Mouse (Mus musculus): ENCODE data around the gene Itgae. TPM values are rescaled to one million over a fixed set of nuclear protein-coding genes. Genes with fewer than 3 reads are reported as not detected.

Itgae gene
- polyA plus RNA-seq, 1 experiment: 0.78 TPM

DNA sequence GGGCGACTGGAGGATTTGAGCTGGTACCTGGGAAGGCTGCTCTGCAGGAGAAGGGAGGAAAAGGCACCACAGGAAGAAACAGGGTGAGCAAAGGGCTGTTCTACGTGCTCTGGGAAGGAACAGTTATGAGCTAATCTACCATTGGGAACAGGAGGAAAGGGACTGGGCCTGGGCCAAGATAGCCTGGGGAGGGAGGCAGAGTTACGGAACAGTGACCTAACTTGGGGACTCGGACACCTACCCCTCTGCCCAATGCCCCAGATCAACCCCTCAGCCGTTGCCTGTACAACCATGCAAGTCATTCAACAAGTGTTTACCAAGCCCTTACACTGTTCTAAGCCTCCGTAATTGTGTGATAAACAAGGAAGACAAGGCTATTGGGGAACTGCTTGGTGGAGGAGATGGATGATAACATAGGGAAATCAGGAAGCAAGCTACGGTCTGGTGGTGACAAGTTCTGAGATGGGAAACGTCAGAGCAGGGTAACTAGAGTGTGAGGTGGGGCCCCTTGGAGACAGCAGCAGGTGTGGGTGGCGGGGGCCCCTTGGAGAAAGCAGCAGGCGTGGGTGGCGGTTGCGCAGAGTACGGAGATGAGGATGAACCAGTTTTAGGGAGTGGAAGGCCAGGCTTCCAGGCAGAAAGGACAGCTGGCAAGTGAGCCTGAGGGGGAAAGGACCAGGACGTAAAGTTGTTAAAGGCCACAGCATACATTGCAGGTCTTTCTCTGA lies 18.7 kb downstream of the Itgae start:
- H3K27me3 ChIP-seq (ENCODE audit: control insufficient read depth, insufficient read depth, low read length, poor library complexity, severe bottlenecking): no peaks in the 10 kb centered on the region
- no peak for TF ChIP-seq CTCF (IDR thresholded peaks at IDR 0.05; ENCODE audit: low read depth, low read length)
- TF ChIP-seq POLR2A (IDR thresholded peaks at IDR 0.05; ENCODE audit: insufficient read depth, low read length): no peak
- TF ChIP-seq EP300 (IDR thresholded peaks at IDR 0.05; ENCODE audit: insufficient read depth, low read depth, low read length): no peak
- H3K4me3 ChIP-seq (ENCODE audit: low read depth, low read length): no peak overlapping the region
- H3K4me1 ChIP-seq (ENCODE audit: control insufficient read depth, insufficient read depth, low read length): no peaks in the 10 kb centered on the region
- H3K9me3 ChIP-seq (replicated peaks; ENCODE audit: control insufficient read depth, insufficient read depth, low read length, poor library complexity, severe bottlenecking): no peaks in the 10 kb centered on the region
- no peak overlapping the region for H3K9ac ChIP-seq (ENCODE audit: low read depth, poor library complexity, severe bottlenecking)
- H3K36me3 ChIP-seq (ENCODE audit: control insufficient read depth, insufficient read depth, low read length, poor library complexity, severe bottlenecking): no peaks in the 10 kb centered on the region
- no peak overlapping the region for H3K27ac ChIP-seq (ENCODE audit: insufficient read depth, low read length)

DNA sequence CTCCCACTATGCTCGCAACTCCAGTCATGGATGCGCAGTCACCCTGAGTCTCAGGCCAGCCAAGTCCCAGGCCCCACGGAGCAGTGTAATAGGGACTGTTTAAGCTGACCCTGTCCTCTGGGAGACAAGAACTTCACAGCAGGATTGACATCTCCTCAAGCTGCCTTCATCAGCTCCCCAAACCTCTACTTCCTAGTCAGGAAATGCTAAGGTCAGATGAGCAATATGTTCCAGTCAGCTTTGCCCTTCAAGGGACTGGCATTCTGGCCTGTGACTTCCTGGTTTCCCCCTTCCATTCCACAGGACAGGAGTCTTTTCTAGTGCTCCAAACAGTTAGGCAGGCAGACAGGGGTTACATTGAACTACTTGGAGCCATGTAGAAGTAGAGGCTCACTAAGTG lies 19.6 kb downstream of the Itgae start:
- Histone ChIP-seq H3K4me3 (ENCODE audit: low read depth, low read length) (no peak overlapping the region), H3K4me1 (ENCODE audit: control insufficient read depth, insufficient read depth, low read length) (no peaks in the 10 kb centered on the region), H3K36me3 (ENCODE audit: control insufficient read depth, insufficient read depth, low read length, poor library complexity, severe bottlenecking) (no peaks in the 10 kb centered on the region), H3K27me3 (ENCODE audit: control insufficient read depth, insufficient read depth, low read length, poor library complexity, severe bottlenecking) (no peaks in the 10 kb centered on the region), H3K9me3 (replicated peaks; ENCODE audit: control insufficient read depth, insufficient read depth, low read length, poor library complexity, severe bottlenecking) (no peaks in the 10 kb centered on the region), H3K9ac (ENCODE audit: low read depth, poor library complexity, severe bottlenecking) (no peak overlapping the region), H3K27ac (ENCODE audit: insufficient read depth, low read length) (no peak overlapping the region)
- TF ChIP-seq EP300 (IDR thresholded peaks at IDR 0.05; ENCODE audit: insufficient read depth, low read depth, low read length): no peak
- no peak for TF ChIP-seq CTCF (IDR thresholded peaks at IDR 0.05; ENCODE audit: low read depth, low read length)
- no peak for TF ChIP-seq POLR2A (IDR thresholded peaks at IDR 0.05; ENCODE audit: insufficient read depth, low read length)

DNA sequence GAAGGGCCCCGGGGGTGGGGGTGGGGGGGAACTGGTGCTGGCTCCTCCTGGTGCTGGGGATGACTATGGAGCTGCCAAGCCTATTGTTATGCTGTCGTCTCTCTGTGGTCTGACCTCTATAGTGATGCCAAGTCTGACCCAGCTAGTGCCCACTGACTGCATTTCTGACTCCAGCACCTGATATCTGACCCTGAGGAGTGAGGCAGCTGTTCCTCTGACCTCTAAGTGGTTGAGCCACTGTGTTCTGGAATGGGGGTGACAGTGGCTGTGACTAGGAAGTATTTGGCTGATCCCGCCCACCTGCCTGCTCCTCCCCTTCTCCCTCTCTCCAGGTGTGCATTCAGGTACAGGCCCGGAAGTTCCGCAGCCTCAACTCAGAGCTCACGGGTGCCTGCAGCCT lies 21.0 kb downstream of the Itgae start:
- Histone ChIP-seq H3K27me3 (ENCODE audit: control insufficient read depth, insufficient read depth, low read length, poor library complexity, severe bottlenecking) (no peaks in the 10 kb centered on the region), H3K9me3 (replicated peaks; ENCODE audit: control insufficient read depth, insufficient read depth, low read length, poor library complexity, severe bottlenecking) (no peaks in the 10 kb centered on the region), H3K27ac (ENCODE audit: insufficient read depth, low read length) (no peak overlapping the region), H3K4me3 (ENCODE audit: low read depth, low read length) (no peak overlapping the region), H3K36me3 (ENCODE audit: control insufficient read depth, insufficient read depth, low read length, poor library complexity, severe bottlenecking) (no peaks in the 10 kb centered on the region), H3K4me1 (ENCODE audit: control insufficient read depth, insufficient read depth, low read length) (no peaks in the 10 kb centered on the region), H3K9ac (ENCODE audit: low read depth, poor library complexity, severe bottlenecking) (no peak overlapping the region)
- TF ChIP-seq EP300 (IDR thresholded peaks at IDR 0.05; ENCODE audit: insufficient read depth, low read depth, low read length): no peak
- no peak for TF ChIP-seq CTCF (IDR thresholded peaks at IDR 0.05; ENCODE audit: low read depth, low read length)
- no peak for TF ChIP-seq POLR2A (IDR thresholded peaks at IDR 0.05; ENCODE audit: insufficient read depth, low read length)

DNA sequence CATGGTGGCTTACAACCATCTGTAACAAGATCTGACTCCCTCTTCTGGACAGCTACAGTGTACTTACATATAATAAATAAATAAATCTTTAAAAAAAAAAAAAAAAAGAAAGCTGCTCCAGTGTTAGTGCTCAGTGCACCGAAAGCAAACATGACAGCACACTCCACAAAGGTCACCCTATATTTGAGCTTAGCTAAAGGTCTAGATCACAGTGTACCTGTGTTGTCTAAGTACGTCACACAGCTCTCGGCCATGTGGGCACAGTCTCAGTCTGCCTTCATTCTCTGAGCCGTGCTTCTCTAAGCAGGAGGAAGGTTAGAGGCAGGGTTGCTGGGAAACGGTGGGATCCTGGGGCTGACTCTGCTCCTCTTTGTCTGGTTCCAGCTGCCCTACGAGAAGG lies 36.1 kb downstream of the Itgae start:
- H3K9ac ChIP-seq (ENCODE audit: low read depth, poor library complexity, severe bottlenecking): no peak overlapping the region
- TF ChIP-seq EP300 (IDR thresholded peaks at IDR 0.05; ENCODE audit: insufficient read depth, low read depth, low read length): no peak
- no peak for TF ChIP-seq POLR2A (IDR thresholded peaks at IDR 0.05; ENCODE audit: insufficient read depth, low read length)
- no peak for TF ChIP-seq CTCF (IDR thresholded peaks at IDR 0.05; ENCODE audit: low read depth, low read length)
- no peaks in the 10 kb centered on the region for H3K36me3 ChIP-seq (ENCODE audit: control insufficient read depth, insufficient read depth, low read length, poor library complexity, severe bottlenecking)
- H3K4me3 ChIP-seq (ENCODE audit: low read depth, low read length): no peak overlapping the region
- H3K27ac ChIP-seq (ENCODE audit: insufficient read depth, low read length): no peak overlapping the region
- H3K27me3 ChIP-seq (ENCODE audit: control insufficient read depth, insufficient read depth, low read length, poor library complexity, severe bottlenecking): no peaks in the 10 kb centered on the region
- H3K4me1 ChIP-seq (ENCODE audit: control insufficient read depth, insufficient read depth, low read length): no peaks in the 10 kb centered on the region
- no peaks in the 10 kb centered on the region for H3K9me3 ChIP-seq (replicated peaks; ENCODE audit: control insufficient read depth, insufficient read depth, low read length, poor library complexity, severe bottlenecking)

DNA sequence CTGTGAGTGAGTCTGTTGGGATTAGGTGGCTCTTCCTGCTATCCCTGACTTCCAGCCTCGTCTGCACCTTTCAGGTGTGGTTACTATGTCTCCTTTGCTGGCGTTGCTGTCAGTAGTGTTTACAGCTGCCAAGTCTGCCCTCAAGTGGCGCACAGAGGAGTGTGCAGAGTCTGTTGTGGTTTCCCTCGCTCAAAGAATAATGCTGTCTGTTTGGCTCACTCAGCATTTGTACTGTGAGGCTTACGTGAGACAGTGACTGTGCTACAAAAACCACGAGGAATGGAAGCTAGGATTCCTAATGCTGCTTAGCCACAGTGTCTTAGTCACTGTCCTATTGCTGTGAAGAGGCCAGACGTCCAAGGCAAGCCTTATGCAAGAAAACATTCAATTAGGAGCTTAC lies 40.6 kb downstream of the Itgae start:
- TF ChIP-seq CTCF (IDR thresholded peaks at IDR 0.05; ENCODE audit: low read depth, low read length) (peak; percentile 74), POLR2A (IDR thresholded peaks at IDR 0.05; ENCODE audit: insufficient read depth, low read length) (no peak), EP300 (IDR thresholded peaks at IDR 0.05; ENCODE audit: insufficient read depth, low read depth, low read length) (no peak)
- Histone ChIP-seq H3K4me1 (ENCODE audit: control insufficient read depth, insufficient read depth, low read length) (no peaks in the 10 kb centered on the region), H3K9ac (ENCODE audit: low read depth, poor library complexity, severe bottlenecking) (no peak overlapping the region), H3K9me3 (replicated peaks; ENCODE audit: control insufficient read depth, insufficient read depth, low read length, poor library complexity, severe bottlenecking) (peaks cover 14% of the 10 kb centered on the region; the same call in 1 of the 2 replicates), H3K36me3 (ENCODE audit: control insufficient read depth, insufficient read depth, low read length, poor library complexity, severe bottlenecking) (peaks cover 32% of the 10 kb centered on the region), H3K27me3 (ENCODE audit: control insufficient read depth, insufficient read depth, low read length, poor library complexity, severe bottlenecking) (no peaks in the 10 kb centered on the region), H3K27ac (ENCODE audit: insufficient read depth, low read length) (no peak overlapping the region), H3K4me3 (ENCODE audit: low read depth, low read length) (no peak overlapping the region)

DNA sequence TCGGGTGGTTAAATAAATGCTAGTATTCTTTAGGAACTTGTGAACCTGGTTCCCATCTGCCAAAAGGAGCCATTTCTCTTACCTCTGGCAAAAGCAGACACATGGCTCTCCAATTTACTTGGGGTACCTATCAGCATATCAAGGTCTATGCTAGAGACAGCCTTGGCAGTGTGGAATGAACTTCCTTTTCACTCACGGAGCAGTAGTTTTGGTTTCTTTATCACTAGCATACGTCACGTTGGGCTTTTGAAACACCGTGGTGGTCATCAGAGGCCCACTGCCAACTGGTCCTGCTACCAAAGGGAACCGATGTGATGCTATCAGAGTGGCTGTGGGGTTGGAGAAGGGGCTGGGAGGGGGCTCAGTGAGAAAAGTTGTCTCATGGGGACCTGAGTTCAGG lies 42.6 kb downstream of the Itgae start:
- no peak for TF ChIP-seq CTCF (IDR thresholded peaks at IDR 0.05; ENCODE audit: low read depth, low read length)
- no peak for TF ChIP-seq EP300 (IDR thresholded peaks at IDR 0.05; ENCODE audit: insufficient read depth, low read depth, low read length)
- no peak for TF ChIP-seq POLR2A (IDR thresholded peaks at IDR 0.05; ENCODE audit: insufficient read depth, low read length)
- H3K9me3 ChIP-seq (replicated peaks; ENCODE audit: control insufficient read depth, insufficient read depth, low read length, poor library complexity, severe bottlenecking): peaks cover 14% of the 10 kb centered on the region; the same call in 1 of the 2 replicates
- no peak overlapping the region for H3K27ac ChIP-seq (ENCODE audit: insufficient read depth, low read length)
- no peak overlapping the region for H3K4me3 ChIP-seq (ENCODE audit: low read depth, low read length)
- H3K36me3 ChIP-seq (ENCODE audit: control insufficient read depth, insufficient read depth, low read length, poor library complexity, severe bottlenecking): peaks cover 42% of the 10 kb centered on the region
- no peak overlapping the region for H3K9ac ChIP-seq (ENCODE audit: low read depth, poor library complexity, severe bottlenecking)
- H3K4me1 ChIP-seq (ENCODE audit: control insufficient read depth, insufficient read depth, low read length): no peaks in the 10 kb centered on the region
- H3K27me3 ChIP-seq (ENCODE audit: control insufficient read depth, insufficient read depth, low read length, poor library complexity, severe bottlenecking): no peaks in the 10 kb centered on the region

Measured in ES-Bruce4 (cell line).